Mouse (Mus musculus) intestine, postnatal 0 days (tissue): ENCODE data around the gene Gm11032. TPM values are rescaled to one million over a fixed set of nuclear protein-coding genes. Genes with fewer than 3 reads are reported as not detected.

ENCODE experiments used
- ATAC-seq: fragments of 200-750 bp; cut with Nextera tagmentation; 2 replicates; pipeline ENCODE4 v1.8.0; 2017; ENCODE audit warnings: mild to moderate bottlenecking, moderate TSS enrichment, moderate library complexity
- H3K27ac ChIP-seq: fragments of 300-500 bp; sonication (generic); 2 replicates; pipeline ENCODE4 v1.5.1; 2014; ENCODE audit warnings: mild to moderate bottlenecking, low read depth, low read length, moderate library complexity
- H3K27me3 ChIP-seq: fragments of 300-500 bp; sonication (generic); replicated peaks from 2 replicates; pipeline ENCODE4 v1.6.1; 2014; ENCODE audit warnings: low read length, mixed read lengths; ENCODE audit not compliant: control insufficient read depth, insufficient read depth
- H3K36me3 ChIP-seq: fragments of 300-500 bp; sonication (generic); 2 replicates; pipeline ENCODE4 v1.6.1; 2014; ENCODE audit warnings: mild to moderate bottlenecking, moderate library complexity; ENCODE audit not compliant: control insufficient read depth, insufficient read depth
- H3K4me1 ChIP-seq: fragments of 300-500 bp; sonication (generic); replicated peaks from 2 replicates; pipeline ENCODE4 v1.6.1; 2014; ENCODE audit warnings: antibody characterized with exemption, low read length, mixed read lengths; ENCODE audit not compliant: control insufficient read depth, insufficient read depth
- H3K4me2 ChIP-seq: fragments of 300-500 bp; sonication (generic); replicated peaks from 2 replicates; pipeline ENCODE4 v1.6.1; 2014; ENCODE audit warnings: low read depth, mild to moderate bottlenecking, moderate library complexity
- H3K4me3 ChIP-seq: fragments of 300-500 bp; sonication (generic); 2 replicates; pipeline ENCODE4 v1.5.1; 2014; ENCODE audit warnings: low read depth, low read length
- H3K9ac ChIP-seq: fragments of 300-500 bp; sonication (generic); 2 replicates; pipeline ENCODE4 v1.6.1; 2014; ENCODE audit warnings: mild to moderate bottlenecking, low read depth, low read length
- H3K9me3 ChIP-seq: fragments of 300-500 bp; sonication (generic); 2 replicates; pipeline ENCODE4 v1.6.1; 2016; ENCODE audit warnings: mixed run types; ENCODE audit not compliant: control insufficient read depth
- CTCF ChIP-seq: sonication (generic); IDR thresholded peaks from 2 replicates; pipeline ENCODE4 v1.5.1; 2016; ENCODE audit warnings: low read depth, mild to moderate bottlenecking, control low read depth, antibody characterized with exemption, moderate library complexity
- WGBS: fragments of 180-500 bp; shearing (Covaris S2); extraction: QIAGEN DNeasy Blood & Tissue Kit; methylation state at CpG from one replicate; pipeline ENCODE4 v1.1.7; 2014; 5-methylcytosine and 5-hydroxymethylcytosine counted together
- polyA plus RNA-seq: library from polyadenylated mRNA; unstranded; fragments of >200 nt; fragmentation: Nextera tagmentation; extraction: Ambion mirVana; gene quantifications from 2 replicates; pipeline ENCODE4 v1.2.1, GENCODE M21; 2015

Gm11032 gene
- polyA plus RNA-seq, 1 experiment from 2014 or later, result not detected

DNA sequence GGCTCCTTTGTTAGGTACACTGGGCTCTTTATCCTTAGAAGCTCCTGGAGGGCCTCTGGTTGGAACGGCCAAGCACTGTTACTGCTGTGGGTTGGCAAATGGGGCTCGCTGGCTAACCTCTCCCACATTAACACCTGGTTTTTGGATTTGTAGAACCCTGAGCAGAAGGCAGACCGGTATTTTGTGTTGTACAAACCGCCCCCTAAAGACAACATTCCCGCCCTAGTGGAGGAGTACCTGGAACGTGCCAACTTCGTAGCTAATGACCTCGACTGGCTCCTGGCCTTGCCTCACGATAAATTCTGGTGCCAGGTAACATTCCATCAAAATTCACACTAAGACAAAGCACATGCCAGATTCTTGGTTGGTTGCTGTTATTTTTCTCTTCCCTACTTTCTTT lies 26.5 kb downstream of the Gm11032 start:
- Histone ChIP-seq H3K27ac (no peak overlapping the region), H3K4me1 (no peaks in the 10 kb centered on the region), H3K27me3 (no peaks in the 10 kb centered on the region), H3K4me2 (no peak overlapping the region), H3K36me3 (peaks cover 48% of the 10 kb centered on the region), H3K9me3 (no peaks in the 10 kb centered on the region), H3K4me3 (no peak overlapping the region), H3K9ac (no peak overlapping the region)
- ATAC-seq, result no peak
- 93% methylated on average over 9 of the region's 9 CpGs for WGBS
- no peak for TF ChIP-seq CTCF

DNA sequence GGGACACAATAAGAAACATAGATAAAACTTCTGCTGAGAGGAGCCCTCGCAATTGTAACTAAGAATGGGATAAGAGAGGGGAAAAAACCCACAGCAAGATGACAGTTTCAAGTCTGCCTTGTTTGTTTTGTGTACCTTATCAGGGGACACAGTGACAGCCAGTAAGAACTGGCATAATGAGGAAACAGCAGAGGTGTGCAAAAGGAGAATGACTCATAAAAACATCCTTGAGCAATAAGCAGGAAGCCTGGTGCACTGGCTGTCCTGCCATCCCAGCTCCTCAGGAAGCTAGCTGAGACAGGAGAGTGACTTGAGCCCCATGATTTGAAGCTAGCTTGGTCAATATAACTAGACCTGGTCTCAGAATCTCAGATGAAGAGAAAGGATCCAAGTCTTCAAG lies 40.0 kb downstream of the Gm11032 start:
- WGBS, result 44% methylated on average over 1 of the region's 1 CpGs
- H3K27me3 ChIP-seq, result no peaks in the 10 kb centered on the region
- 0 out of 2 replicates have a peak overlapping the region, but pooled peaks have one; percentile 15 for H3K27ac ChIP-seq
- H3K9ac ChIP-seq, result no peak overlapping the region
- H3K4me1 ChIP-seq, result 0 out of 2 replicates have a peak, but pooled peaks cover 4% of the 10 kb centered on the region
- H3K9me3 ChIP-seq, result no peaks in the 10 kb centered on the region
- H3K4me3 ChIP-seq, result no peak overlapping the region
- no peak overlapping the region for H3K4me2 ChIP-seq
- peak; percentile 84 for ATAC-seq
- TF ChIP-seq CTCF, result no peak
- peaks cover 35% of the 10 kb centered on the region for H3K36me3 ChIP-seq

- Histone ChIP-seq H3K4me3 (no peak overlapping the region), H3K27me3 (no peaks in the 10 kb centered on the region), H3K9me3 (no peaks in the 10 kb centered on the region), H3K27ac (peak overlapping the region; percentile 15; the same call in 1 of the 2 replicates), H3K4me2 (no peak overlapping the region), H3K4me1 (0 out of 2 replicates have a peak, but pooled peaks cover 4% of the 10 kb centered on the region), H3K9ac (no peak overlapping the region), H3K36me3 (peaks cover 30% of the 10 kb centered on the region)
- 60% methylated on average over 7 of the region's 7 CpGs for WGBS
- ATAC-seq, result 0 out of 2 replicates have a peak, but pooled peaks have one; percentile 16
- no peak for TF ChIP-seq CTCF
Measured at GRCm38 (mm10) chr11:4660309-4661025, 40.6 kb downstream of the Gm11032 start.

DNA sequence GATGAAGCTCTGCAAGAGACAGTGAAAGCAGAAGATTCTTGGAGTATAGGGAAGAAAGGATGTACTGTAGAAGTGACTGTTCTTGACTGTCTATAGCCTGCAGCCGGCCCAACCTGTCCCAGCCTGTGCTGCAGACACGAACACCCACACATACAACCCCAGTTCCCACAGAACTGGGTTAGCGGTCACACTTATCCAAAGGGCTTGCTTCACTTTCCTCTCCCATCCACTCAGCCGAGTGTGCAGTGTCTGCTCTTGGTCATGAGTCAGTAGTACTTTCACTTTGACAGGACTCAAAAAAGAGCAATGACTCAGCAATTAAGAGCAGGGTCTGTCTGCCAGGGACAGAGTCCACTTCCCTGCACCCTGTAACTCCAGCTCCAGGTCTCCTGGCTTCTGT lies 41.5 kb downstream of the Gm11032 start:
- Histone ChIP-seq H3K4me1 (0 out of 2 replicates have a peak, but pooled peaks cover 4% of the 10 kb centered on the region), H3K36me3 (peaks cover 24% of the 10 kb centered on the region), H3K9ac (no peak overlapping the region), H3K27me3 (no peaks in the 10 kb centered on the region), H3K4me3 (no peak overlapping the region), H3K9me3 (no peaks in the 10 kb centered on the region), H3K27ac (no peak overlapping the region), H3K4me2 (no peak overlapping the region)
- TF ChIP-seq CTCF, result no peak
- peak; percentile 61 for ATAC-seq
- 61% methylated on average over 4 of the region's 4 CpGs for WGBS

DNA sequence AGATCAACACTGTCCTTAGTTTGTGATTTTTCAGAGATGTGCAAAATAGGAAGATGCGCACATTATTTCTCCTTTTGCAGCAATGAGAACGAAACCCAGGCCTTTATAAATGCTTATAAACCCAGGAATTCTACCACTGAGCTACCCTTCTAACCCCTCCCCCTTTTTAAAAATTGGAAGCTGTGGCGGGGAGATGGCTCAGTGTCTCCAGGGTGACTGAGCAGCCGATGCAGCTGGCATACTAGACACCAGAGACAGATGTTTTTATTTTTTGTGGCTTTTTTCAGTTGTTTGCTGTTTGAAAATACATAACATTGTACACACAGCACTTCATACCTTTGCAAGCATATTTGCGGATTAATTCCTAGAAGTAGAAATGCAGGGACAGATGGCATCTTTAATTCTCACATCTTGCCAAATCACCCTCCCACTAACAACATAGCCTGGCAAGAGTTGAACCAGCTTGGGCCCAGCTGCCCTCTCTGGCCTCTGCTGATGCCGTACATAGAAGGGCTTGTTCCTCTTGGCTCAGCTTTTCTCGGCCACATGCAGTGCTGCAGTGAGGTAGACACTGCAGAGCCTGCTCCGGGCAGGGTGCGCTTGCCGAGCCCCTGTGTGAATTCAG lies 42.1 kb downstream of the Gm11032 start:
- H3K4me1 ChIP-seq, result 0 out of 2 replicates have a peak, but pooled peaks cover 4% of the 10 kb centered on the region
- H3K9me3 ChIP-seq, result no peaks in the 10 kb centered on the region
- H3K27ac ChIP-seq, result no peak overlapping the region
- WGBS, result 88% methylated on average over 10 of the region's 10 CpGs
- H3K36me3 ChIP-seq, result peaks cover 22% of the 10 kb centered on the region
- no peak overlapping the region for H3K4me2 ChIP-seq
- H3K27me3 ChIP-seq, result no peaks in the 10 kb centered on the region
- H3K4me3 ChIP-seq, result no peak overlapping the region
- ATAC-seq, result no peak
- TF ChIP-seq CTCF, result no peak
- H3K9ac ChIP-seq, result no peak overlapping the region

- Histone ChIP-seq H3K4me2 (no peak overlapping the region), H3K4me3 (no peak overlapping the region), H3K9me3 (no peaks in the 10 kb centered on the region), H3K36me3 (peaks cover 22% of the 10 kb centered on the region), H3K4me1 (0 out of 2 replicates have a peak, but pooled peaks cover 4% of the 10 kb centered on the region), H3K9ac (no peak overlapping the region), H3K27ac (no peak overlapping the region), H3K27me3 (no peaks in the 10 kb centered on the region)
- 94% methylated on average over 11 of the region's 11 CpGs for WGBS
- ATAC-seq, result no peak
- TF ChIP-seq CTCF, result no peak
Measured at GRCm38 (mm10) chr11:4662496-4662878, 42.6 kb downstream of the Gm11032 start.

Other genes starting within 250 kb of the Gm11032 start
- gene Hormad2, start 179.0 kb upstream of the Gm11032 start, polyA plus RNA-seq, result 0.21 and 0.25 TPM in 2 replicates
- 9.8 and 10.0 TPM in 2 replicates for gene Mtmr3, start 25.2 kb upstream of the Gm11032 start, polyA plus RNA-seq
- gene Ascc2, start 17.7 kb downstream of the Gm11032 start, polyA plus RNA-seq, result 17.1 and 18.1 TPM in 2 replicates
- gene Uqcr10, start 84.3 kb downstream of the Gm11032 start, polyA plus RNA-seq, result 1,715 and 1,847 TPM in 2 replicates
- 62.6 and 67.9 TPM in 2 replicates for gene Zmat5, start 84.6 kb downstream of the Gm11032 start, polyA plus RNA-seq
- gene Cabp7, start 126.7 kb downstream of the Gm11032 start, polyA plus RNA-seq, result 0.10 and 0.13 TPM in 2 replicates
- gene Nf2, start 229.5 kb downstream of the Gm11032 start, polyA plus RNA-seq, result 16.0 and 16.6 TPM in 2 replicates